8 mouse cellular contexts compared by ENCODE assay signal in the genomic region with DNA sequence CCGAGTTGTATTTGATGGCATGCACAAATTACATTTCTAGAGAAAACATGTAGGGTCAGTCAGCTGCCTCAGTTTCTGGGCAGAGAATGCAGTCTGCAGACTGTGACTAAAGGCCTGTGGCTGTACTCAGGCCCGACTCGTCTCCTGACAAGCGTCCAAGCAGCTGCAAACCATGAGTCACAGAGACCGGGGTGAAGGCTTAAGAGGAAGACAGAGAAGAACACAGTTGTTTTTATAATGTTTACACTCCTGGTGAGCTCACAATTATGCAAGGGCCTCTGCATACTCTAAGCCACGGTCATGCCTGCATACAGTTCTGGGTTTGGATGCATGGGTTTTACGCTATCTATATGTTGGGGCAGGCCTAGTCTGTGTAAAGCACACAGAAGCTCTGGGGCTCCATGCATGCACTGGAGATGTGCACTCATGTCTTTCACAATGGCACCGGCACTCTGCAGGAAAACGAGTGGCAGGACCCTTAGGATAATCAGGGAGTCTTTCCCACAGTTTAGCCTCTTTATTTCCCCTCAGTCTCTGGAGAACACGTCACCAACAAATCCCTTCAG. TPM values are rescaled to one million over a fixed set of nuclear protein-coding genes. Genes with fewer than 3 reads are reported as not detected.
DNase-seq lines count a peak whose midpoint lies in the region; ATAC-seq lines count a peak whose summit lies in the region.

No protein-coding gene starts in this region.

- no peak overlapping the region for H3K9ac ChIP-seq in hindbrain, embryonic 14.5 days
- H3K9ac ChIP-seq in embryonic facial prominence, embryonic 15.5 days: no peak overlapping the region
- H3K9ac ChIP-seq in heart, embryonic 14.5 days (ENCODE audit: low read length): peak overlapping the region; percentile 51
- no peak overlapping the region for H3K9ac ChIP-seq in lung, embryonic 16.5 days (ENCODE audit: low read length)

- WGBS in hindbrain, embryonic 10.5 days: 58% methylated on average over 10 of the region's 10 CpGs
- 50% methylated on average over 10 of the region's 10 CpGs for WGBS in hindbrain, embryonic 14.5 days
- 28% methylated on average over 10 of the region's 10 CpGs for WGBS in embryonic facial prominence, embryonic 15.5 days
- 26% methylated on average over 10 of the region's 10 CpGs for WGBS in heart, embryonic 14.5 days
- 41% methylated on average over 10 of the region's 10 CpGs for WGBS in lung, embryonic 16.5 days

- peaks cover 43% of the 10 kb centered on the region for H3K4me1 ChIP-seq in hindbrain, embryonic 10.5 days (replicated peaks)
- no peaks in the 10 kb centered on the region; the same call in 1 of the 2 replicates for H3K4me1 ChIP-seq in hindbrain, embryonic 14.5 days (replicated peaks; ENCODE audit: control insufficient read depth, insufficient read depth, low read length)
- H3K4me1 ChIP-seq in embryonic facial prominence, embryonic 15.5 days: peaks cover 64% of the 10 kb centered on the region
- peaks cover 42 to 72% of the 10 kb centered on the region in 2 experiments for H3K4me1 ChIP-seq in heart, embryonic 14.5 days (ENCODE audit: control insufficient read depth in 2 of 2, insufficient read depth in 2 of 2, low read length in 2 of 2)
- H3K4me1 ChIP-seq in lung, embryonic 16.5 days (replicated peaks; ENCODE audit: control insufficient read depth, insufficient read depth, low read length): peaks cover 39% of the 10 kb centered on the region

- ATAC-seq in hindbrain, embryonic 14.5 days (ENCODE audit: low FRiP score): no peak
- ATAC-seq in embryonic facial prominence, embryonic 15.5 days (ENCODE audit: insufficient number of reproducible peaks, low FRiP score, low TSS enrichment, low read depth): peak; percentile 73
- no peak for ATAC-seq in heart, embryonic 14.5 days (ENCODE audit: insufficient number of reproducible peaks, insufficient read depth, low FRiP score, low read depth)
- ATAC-seq in lung, embryonic 16.5 days (ENCODE audit: low read depth): peak; percentile 85

- peak overlapping the region; percentile 62 for H3K27ac ChIP-seq in hindbrain, embryonic 10.5 days
- H3K27ac ChIP-seq in hindbrain, embryonic 14.5 days: no peak overlapping the region
- H3K27ac ChIP-seq in embryonic facial prominence, embryonic 15.5 days (replicated peaks): peak overlapping the region; percentile 78
- peak overlapping the region; percentile 75 to 84 for H3K27ac ChIP-seq in heart, embryonic 14.5 days (replicated peaks in 1 of 2; ENCODE audit: control insufficient read depth in 1 of 2, insufficient read depth in 1 of 2, low read depth in 2 of 2, low read length in 2 of 2)
- H3K27ac ChIP-seq in lung, embryonic 16.5 days (ENCODE audit: low read length): peak overlapping the region; percentile 61

- no peaks in the 10 kb centered on the region for H3K9me3 ChIP-seq in hindbrain, embryonic 10.5 days
- H3K9me3 ChIP-seq in hindbrain, embryonic 14.5 days (ENCODE audit: control insufficient read depth, low read length): no peaks in the 10 kb centered on the region
- no peaks in the 10 kb centered on the region for H3K9me3 ChIP-seq in embryonic facial prominence, embryonic 15.5 days (replicated peaks)
- H3K9me3 ChIP-seq in heart, embryonic 14.5 days (ENCODE audit: control insufficient read depth, low read length): no peaks in the 10 kb centered on the region
- no peaks in the 10 kb centered on the region for H3K9me3 ChIP-seq in lung, embryonic 16.5 days (ENCODE audit: control insufficient read depth, low read length)

- peaks cover 18% of the 10 kb centered on the region for H3K36me3 ChIP-seq in hindbrain, embryonic 10.5 days
- no peaks in the 10 kb centered on the region for H3K36me3 ChIP-seq in hindbrain, embryonic 14.5 days (replicated peaks; ENCODE audit: control insufficient read depth, insufficient read depth)
- H3K36me3 ChIP-seq in embryonic facial prominence, embryonic 15.5 days: peaks cover 16% of the 10 kb centered on the region
- H3K36me3 ChIP-seq in heart, embryonic 14.5 days (ENCODE audit: control insufficient read depth, insufficient read depth, low read length): peaks cover 14% of the 10 kb centered on the region
- H3K36me3 ChIP-seq in lung, embryonic 16.5 days (ENCODE audit: control insufficient read depth, insufficient read depth, low read length): no peaks in the 10 kb centered on the region

- no peak overlapping the region for H3K4me3 ChIP-seq in hindbrain, embryonic 10.5 days
- H3K4me3 ChIP-seq in hindbrain, embryonic 14.5 days (replicated peaks; ENCODE audit: low read length): no peak overlapping the region
- no peak overlapping the region for H3K4me3 ChIP-seq in embryonic facial prominence, embryonic 15.5 days (replicated peaks)
- H3K4me3 ChIP-seq in heart, embryonic 14.5 days (ENCODE audit: control insufficient read depth in 1 of 2, insufficient read depth in 1 of 2, low read depth in 1 of 2, low read length in 2 of 2): no peak overlapping the region
- no peak overlapping the region for H3K4me3 ChIP-seq in lung, embryonic 16.5 days (ENCODE audit: low read length)

- no peak for DNase-seq in hindbrain, embryonic 10.5 days (ENCODE audit: low spot score)
- DNase-seq in hindbrain, embryonic 14.5 days (ENCODE audit: low spot score): no peak
- DNase-seq in left cerebral cortex, adult 11 months (ENCODE audit: low spot score): no peak
- no peak for DNase-seq in right cerebral cortex, postnatal 10 days (ENCODE audit: low spot score in 2 of 2)
- DNase-seq in cerebellum, adult 11-12 months: no peak

- H3K4me2 ChIP-seq in hindbrain, embryonic 14.5 days (replicated peaks): no peak overlapping the region
- no peak overlapping the region for H3K4me2 ChIP-seq in embryonic facial prominence, embryonic 15.5 days (replicated peaks)
- peak overlapping the region; percentile 39 for H3K4me2 ChIP-seq in heart, embryonic 14.5 days (ENCODE audit: low read length)
- H3K4me2 ChIP-seq in lung, embryonic 16.5 days (ENCODE audit: low read depth, low read length): no peak overlapping the region

- no peaks in the 10 kb centered on the region for H3K27me3 ChIP-seq in hindbrain, embryonic 10.5 days (ENCODE audit: insufficient read depth, poor library complexity, severe bottlenecking)
- no peaks in the 10 kb centered on the region for H3K27me3 ChIP-seq in hindbrain, embryonic 14.5 days (ENCODE audit: control insufficient read depth, insufficient read depth, low read length)
- H3K27me3 ChIP-seq in embryonic facial prominence, embryonic 15.5 days: no peaks in the 10 kb centered on the region
- H3K27me3 ChIP-seq in heart, embryonic 14.5 days (ENCODE audit: control insufficient read depth, insufficient read depth, low read length): no peaks in the 10 kb centered on the region
- no peaks in the 10 kb centered on the region for H3K27me3 ChIP-seq in lung, embryonic 16.5 days (ENCODE audit: control insufficient read depth, insufficient read depth, low read depth, low read length)

RNA-seq across cellular contexts. Expression of a gene that starts 39.8 kb away (rescaled TPM):
- 2.0 and 2.1 TPM in 2 replicates for polyA plus RNA-seq in hindbrain, embryonic 10.5 days (2016; fragmentation: Nextera tagmentation; extraction: Ambion mirVana)
- polyA plus RNA-seq in hindbrain, embryonic 14.5 days (2014; fragmentation: Nextera tagmentation; extraction: Ambion mirVana): 3.6 and 3.7 TPM in 2 replicates
- 7.4 and 9.8 TPM in 2 replicates for polyA plus RNA-seq in embryonic facial prominence, embryonic 15.5 days (2015; fragmentation: Nextera tagmentation; extraction: Ambion mirVana)
- 10.0 and 10.2 TPM in 2 replicates for polyA plus RNA-seq in heart, embryonic 14.5 days (2014; fragmentation: Nextera tagmentation; extraction: Ambion mirVana)
- 4.8 and 5.6 TPM in 2 replicates for polyA plus RNA-seq in lung, embryonic 16.5 days (2015; fragmentation: Nextera tagmentation; extraction: Ambion mirVana)

RNA-seq across cellular contexts. Expression of a gene that starts 41.0 kb away (rescaled TPM):
- polyA plus RNA-seq in hindbrain, embryonic 10.5 days (2016; fragmentation: Nextera tagmentation; extraction: Ambion mirVana): 0.05 TPM in 1 of 2 replicates, not detected in the other
- 0.05 and 0.07 TPM in 2 replicates for polyA plus RNA-seq in hindbrain, embryonic 14.5 days (2014; fragmentation: Nextera tagmentation; extraction: Ambion mirVana)
- polyA plus RNA-seq in embryonic facial prominence, embryonic 15.5 days (2015; fragmentation: Nextera tagmentation; extraction: Ambion mirVana): 0.15 and 0.21 TPM in 2 replicates
- 0.27 and 0.62 TPM in 2 replicates for polyA plus RNA-seq in heart, embryonic 14.5 days (2014; fragmentation: Nextera tagmentation; extraction: Ambion mirVana)
- 0.28 and 0.39 TPM in 2 replicates for polyA plus RNA-seq in lung, embryonic 16.5 days (2015; fragmentation: Nextera tagmentation; extraction: Ambion mirVana)

Comparison
In these comparisons a context has a peak if more than half of its experiments do, and no peak if none do; other contexts are left out.
1. ATAC-seq: peak in embryonic facial prominence, embryonic 15.5 days (single experiment) and lung, embryonic 16.5 days (single experiment); none in hindbrain, embryonic 14.5 days (single experiment) and heart, embryonic 14.5 days (single experiment).